Mouse (Mus musculus): Measurements from ENCODE around the gene Trub1.

Gene Trub1

DNA sequence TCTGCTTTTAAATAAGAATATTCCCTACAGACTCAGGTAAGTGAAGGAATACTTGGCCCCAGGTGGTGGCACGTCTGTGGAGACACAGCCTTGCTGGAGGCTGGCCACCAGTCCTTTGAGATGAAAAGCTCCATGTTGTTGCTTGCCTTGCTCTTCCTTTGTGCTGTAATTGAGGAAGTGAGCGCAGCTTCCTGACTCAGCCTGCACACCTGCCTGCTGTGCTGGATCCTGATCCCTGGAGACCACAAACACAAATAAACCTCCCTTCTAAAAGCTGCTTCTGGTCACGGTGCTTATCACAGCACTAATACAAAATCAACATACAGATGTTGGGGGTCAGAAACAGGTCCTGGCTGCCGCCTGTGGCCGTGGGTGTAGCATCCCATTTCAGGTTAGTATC is 41.3 kb downstream of the Trub1 start:
- no peak for DNase-seq (ENCODE audit: low spot score in 2 of 2)

DNA sequence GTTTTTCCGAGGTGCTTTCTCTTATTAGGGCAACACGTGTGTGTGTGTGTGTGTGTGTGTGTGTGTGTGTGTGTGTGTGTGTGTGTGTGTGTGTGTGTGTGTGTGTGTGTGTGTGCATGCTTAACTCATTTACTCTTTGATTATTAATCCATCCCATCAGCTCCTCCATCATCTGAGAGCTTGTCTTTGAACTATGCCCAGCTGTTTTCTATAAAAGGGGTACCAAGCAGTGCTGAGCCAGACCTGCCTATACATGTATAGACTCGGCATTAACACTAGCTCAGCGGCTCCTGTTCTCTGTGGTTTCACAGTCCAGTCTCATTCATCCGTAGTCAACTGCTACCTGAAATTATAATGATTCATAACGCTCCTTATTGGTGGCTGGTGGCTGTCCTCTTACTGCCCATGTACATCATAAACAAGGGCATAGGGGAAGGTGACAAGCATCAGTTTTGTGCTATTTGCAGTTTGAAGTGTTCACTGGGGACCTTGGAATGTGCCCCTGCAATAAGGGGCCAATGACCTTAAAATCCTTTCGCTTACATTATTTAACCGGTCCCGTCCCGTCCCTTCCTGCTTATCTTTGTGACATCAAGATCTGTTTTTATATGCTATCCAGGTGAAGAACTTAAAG is 45.5 kb downstream of the Trub1 start:
- DNase-seq (ENCODE audit: low spot score in 2 of 2) = no peak

DNA sequence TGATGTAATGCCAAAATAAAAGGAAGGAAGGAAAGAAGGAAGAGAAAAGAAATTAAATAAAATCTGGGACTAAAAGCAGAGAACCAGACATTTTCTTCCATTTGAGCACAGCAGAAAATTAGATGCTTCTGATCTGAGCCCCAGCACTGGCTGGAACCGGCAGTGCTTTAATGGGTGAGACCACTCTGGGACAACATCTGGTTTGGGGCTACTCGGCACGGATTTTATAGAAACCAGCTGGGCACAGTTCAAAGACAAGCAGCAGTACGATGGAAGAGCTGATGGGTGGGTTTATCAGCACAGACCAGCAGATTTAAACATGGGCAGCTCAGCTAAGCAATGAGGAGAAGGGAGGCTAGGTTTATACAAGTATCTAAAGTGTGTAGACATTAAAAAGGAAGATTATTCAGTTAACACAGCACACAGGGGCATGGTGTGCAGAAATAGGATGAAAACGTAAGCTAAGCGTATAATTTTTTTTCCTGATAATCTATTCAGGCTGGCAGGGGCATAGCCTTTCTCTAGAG is 46.2 kb downstream of the Trub1 start:
- no peak for DNase-seq (ENCODE audit: low spot score in 2 of 2)

- no peak for DNase-seq (ENCODE audit: low spot score in 2 of 2)
Measured at GRCm38 (mm10) chr19:57500254-57500653, 47.5 kb downstream of the Trub1 start.

DNA sequence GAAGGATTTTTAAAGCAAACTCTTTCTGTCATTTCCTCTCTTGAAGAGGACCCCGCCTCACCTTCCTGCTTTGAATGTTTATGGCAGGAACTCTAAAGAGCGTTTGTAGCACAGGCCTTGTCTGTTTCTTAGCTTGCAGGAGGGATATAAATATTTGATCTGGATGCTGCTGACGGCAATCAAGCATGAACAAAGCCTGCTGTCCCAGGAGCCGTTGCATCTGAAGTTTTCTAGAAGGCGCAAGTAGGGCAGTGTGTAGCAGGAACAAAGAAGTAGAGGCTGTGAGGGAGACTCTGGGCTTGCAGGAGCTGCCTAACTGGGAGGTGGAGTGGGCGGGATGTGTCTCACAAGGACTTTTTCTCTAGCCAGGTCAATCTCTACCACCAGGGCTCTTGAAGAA is 50.4 kb downstream of the Trub1 start:
- no peak for DNase-seq (ENCODE audit: low spot score in 2 of 2)

- no peak for DNase-seq (ENCODE audit: low spot score in 2 of 2)
Measured at GRCm38 (mm10) chr19:57505048-57505932, 52.6 kb downstream of the Trub1 start.

GRCm38 (mm10) chr19:57506591-57506990 is 53.9 kb downstream of the Trub1 start:
- DNase-seq (ENCODE audit: low spot score in 2 of 2) = no peak

- no peak for DNase-seq (ENCODE audit: low spot score in 2 of 2)
Measured at GRCm38 (mm10) chr19:57508261-57508788, 55.6 kb downstream of the Trub1 start.

- DNase-seq (ENCODE audit: low spot score in 2 of 2) = no peak
Measured at GRCm38 (mm10) chr19:57509758-57510319, 57.1 kb downstream of the Trub1 start.

DNA sequence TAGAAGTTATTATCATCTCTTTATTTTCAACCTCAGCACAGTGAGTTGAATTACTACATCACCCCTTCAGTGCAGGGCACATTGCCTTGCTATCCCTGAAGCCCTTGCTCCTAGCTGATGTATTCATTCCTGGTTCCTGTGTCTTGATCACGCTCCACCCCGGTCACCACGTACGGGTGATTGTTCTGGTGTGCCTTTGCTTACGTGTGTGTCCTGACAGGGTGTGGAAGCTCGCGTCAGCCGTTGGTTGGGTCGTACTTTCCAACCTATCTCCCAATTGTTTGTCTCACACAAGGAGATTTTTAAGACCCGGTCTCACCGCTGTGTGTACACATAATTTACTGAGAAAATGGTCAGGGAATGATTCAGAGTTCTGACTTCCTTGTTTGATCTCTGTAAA is 58.1 kb downstream of the Trub1 start:
- DNase-seq (ENCODE audit: low spot score in 2 of 2) = peak in 1 of 2 experiments; percentile 16

DNA sequence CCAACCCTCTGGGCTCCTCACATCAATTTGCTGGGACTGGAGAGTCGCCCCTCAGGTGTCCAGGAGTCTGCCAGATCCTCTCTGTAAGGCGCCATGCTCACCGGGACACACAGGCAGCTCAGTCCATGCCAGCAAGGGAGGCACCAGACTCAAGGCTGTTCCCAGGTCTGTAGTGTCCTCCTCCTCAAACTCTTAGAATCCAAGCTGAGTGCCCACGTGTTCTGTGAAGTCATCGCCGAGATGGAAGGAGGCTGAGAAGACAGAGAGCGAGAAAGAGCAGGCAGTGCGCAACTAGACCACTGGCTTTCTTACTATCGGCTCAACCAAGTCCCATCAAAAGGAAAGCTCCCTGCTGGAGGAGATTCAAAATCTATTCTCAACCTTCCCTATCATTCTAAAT is 60.4 kb downstream of the Trub1 start:
- no peak for DNase-seq (ENCODE audit: low spot score in 2 of 2)

GRCm38 (mm10) chr19:57521721-57522120 is 69.0 kb downstream of the Trub1 start:
- no peak for DNase-seq (ENCODE audit: low spot score in 2 of 2)

DNA sequence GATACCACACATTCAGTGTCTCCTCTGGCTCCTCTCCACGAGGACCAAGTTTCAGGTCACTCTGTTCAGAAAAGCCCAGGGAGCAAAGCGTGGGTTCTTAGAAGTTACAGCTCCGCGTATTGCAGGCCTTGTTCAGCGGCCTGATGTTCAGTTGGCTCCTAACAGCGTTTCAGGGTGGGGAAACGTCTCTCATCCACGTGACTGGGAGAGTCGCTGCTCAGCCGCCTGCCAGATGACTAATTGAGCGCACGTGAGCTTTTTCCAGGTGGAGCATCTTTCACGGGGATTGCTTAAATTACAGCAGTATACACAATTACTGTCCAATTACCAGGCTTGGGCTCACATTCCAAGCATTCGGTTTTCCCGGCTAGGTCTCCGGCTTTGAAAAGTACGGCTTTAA is 70.7 kb downstream of the Trub1 start:
- DNase-seq (ENCODE audit: low spot score in 2 of 2) = peak; percentile 22 to 48

DNA sequence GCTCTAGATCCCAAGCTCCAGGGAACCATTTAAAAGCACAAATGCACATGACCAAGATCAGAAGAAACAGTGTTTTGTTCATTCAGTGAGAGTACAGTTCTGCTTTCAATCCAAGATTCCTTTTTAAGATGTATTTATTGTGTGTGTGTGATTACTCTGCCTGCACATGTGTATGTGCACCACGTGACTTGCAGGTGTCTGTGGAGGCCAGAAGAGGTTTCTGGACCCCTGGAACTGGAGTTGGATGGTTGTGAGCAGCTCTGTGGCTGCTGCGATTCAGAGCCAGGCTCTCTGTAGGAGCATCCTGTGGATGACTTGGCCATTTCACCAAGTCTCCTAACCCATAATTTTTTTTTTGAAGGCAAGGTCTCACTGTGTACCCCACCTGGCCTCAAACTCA is 73.0 kb downstream of the Trub1 start:
- DNase-seq (ENCODE audit: low spot score in 2 of 2) = no peak

DNA sequence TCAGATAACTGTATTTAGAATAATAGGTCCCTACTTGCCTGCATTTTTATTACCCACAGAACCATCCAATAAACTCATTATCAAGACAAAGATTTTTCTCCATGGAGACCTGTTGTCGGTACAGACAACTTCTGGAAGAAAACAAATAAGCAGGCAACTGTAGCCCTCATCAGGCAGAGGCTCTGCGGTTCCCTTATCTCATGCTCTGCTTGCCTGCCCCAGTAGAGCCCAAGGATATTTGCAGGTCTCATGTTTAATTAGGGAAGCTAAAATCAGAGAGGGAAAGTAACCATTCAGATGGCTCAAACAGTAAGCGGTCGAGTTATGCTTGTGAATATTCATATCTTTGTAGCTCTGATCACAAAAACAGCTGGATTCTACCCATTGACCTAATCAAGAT is 77.5 kb downstream of the Trub1 start:
- no peak for DNase-seq (ENCODE audit: low spot score in 2 of 2)

DNA sequence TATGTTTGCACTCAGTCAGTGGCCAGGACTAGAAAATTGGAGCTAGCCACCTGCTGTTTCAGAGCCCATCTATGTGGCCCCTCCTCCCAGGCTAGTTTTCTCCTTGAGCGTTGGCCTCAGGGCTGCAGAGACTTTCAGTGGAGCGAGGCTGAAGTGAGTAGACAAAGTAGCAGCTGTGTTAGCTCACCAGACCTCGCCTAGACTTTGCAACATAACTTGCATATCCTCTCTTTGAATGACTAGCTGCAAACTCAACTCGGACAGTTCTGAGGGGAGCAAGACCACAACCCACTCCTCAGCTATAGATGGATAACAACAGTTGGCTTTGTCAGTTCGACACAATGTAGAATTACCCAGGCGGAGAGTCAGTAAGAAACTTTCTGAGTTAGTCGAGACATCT is 81.5 kb downstream of the Trub1 start:
- no peak for DNase-seq (ENCODE audit: low spot score in 2 of 2)

DNA sequence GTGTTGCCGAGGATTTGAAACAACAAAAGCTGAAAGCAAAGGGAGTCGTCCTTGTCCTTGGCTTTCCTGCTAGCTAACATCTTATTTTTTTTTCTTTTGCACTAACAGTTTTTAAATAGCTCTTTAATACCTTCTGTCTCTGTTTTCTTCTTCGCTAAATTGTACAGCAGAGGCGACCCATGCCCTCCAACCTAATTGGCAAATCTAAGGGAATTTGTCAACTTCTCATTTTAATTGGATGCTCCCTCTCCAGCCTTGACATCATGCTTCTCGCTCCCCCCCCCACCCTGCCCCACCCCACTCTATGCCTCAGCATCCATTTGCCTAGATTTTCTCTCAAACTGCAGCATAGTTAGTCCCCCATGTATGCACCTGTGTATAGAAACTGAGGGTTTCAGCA is 83.8 kb downstream of the Trub1 start:
- DNase-seq (ENCODE audit: low spot score in 2 of 2) = no peak

- no peak for DNase-seq (ENCODE audit: low spot score in 2 of 2)
Measured at GRCm38 (mm10) chr19:57537510-57538182, 84.9 kb downstream of the Trub1 start.

- DNase-seq (ENCODE audit: low spot score in 2 of 2) = no peak
Measured at GRCm38 (mm10) chr19:57540118-57540517, 87.4 kb downstream of the Trub1 start.
